Mouse (Mus musculus) urinary bladder, adult 18-20 months (tissue): ENCODE measurements around the gene Rnft2.

ENCODE experiments used
- DNase-seq, 2 experiments: peaks; one replicate each; pipeline ENCODE4 v3.0.0; 2022; ENCODE audit warnings: low spot score in 2 of 2, mixed read lengths in 2 of 2

Gene Rnft2

GRCm38 (mm10) chr5:118172078-118172723 lies 72.7 kb downstream of the Rnft2 start:
- DNase-seq, result peak in 1 of 2 experiments; percentile 16

DNA sequence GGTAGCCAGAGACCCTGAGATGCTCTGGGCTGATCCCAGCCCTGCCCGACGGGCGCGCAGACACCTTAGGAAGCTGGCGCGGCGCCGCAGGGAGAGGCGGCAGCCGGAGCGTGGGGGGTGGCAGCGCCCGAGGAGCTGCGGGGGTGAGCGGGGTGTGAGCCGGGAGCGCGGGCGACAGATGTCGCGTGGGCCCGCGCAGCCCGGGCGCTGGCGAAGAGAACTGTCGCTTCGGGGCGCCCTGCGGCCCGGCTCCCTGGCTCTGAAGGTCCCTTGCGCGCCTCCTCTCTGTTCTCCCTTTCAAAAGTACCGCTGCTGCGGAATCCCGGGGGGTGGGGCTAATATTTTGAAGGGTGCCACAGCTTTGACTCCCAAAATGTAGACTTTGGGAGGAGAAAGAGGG lies 73.3 kb downstream of the Rnft2 start:
- DNase-seq, result no peak

DNA sequence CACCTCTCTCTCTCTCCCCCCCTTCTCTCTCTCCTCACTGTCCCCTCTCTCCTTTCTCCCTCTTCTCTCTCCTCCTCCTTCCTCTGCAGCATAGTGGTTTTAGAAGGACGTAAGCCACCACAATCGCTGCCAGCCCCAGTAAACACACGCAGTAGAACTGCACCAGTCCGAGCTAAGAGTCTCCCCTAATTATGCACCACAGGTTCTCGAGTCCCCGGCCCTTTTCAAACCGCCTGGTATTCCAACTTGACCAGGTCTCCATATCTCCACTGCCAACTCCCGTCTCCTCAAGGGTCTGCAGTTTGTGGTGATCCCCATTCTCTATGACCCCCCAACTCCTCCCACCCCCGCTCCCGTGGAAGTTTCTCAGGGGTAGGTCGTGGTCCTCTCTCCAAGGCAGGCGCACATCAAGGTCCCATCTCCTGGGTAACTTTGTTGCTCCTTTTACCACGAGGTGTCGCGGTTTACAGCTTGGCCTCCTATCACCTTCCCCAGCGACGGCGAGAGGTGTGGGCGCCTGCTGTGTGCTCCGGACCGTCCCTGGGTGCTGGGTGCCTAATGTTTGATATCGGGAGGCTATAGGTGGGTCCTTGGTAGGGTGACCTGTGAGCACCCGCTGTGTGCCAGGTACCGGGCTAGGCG lies 73.9 kb downstream of the Rnft2 start:
- DNase-seq, result no peak

- DNase-seq, result no peak
Measured at GRCm38 (mm10) chr5:118169222-118170221, 75.4 kb downstream of the Rnft2 start.

DNA sequence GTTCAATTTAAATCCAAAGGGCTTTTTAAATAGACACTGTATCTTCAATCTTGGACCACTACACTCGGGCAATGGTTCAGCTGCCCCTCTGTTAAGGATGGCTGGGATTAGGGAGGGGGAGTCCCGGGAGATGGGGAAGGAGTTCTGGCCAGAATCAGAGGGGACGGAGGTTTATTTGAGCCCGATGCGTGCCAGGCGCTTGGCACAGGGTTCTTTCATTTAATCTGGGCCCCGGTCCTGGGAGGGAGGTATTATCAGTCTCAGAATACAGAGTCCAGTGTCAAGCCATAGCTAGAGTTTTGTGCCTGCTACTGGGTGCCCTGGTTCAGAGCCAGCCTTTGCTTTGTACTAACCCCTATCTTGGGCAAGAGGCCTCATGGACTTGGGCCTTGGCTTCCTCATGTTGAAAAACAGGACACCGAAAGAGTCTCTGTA lies 77.3 kb downstream of the Rnft2 start:
- no peak for DNase-seq

- DNase-seq, result no peak
Measured at GRCm38 (mm10) chr5:118165462-118165861, 79.5 kb downstream of the Rnft2 start.

DNA sequence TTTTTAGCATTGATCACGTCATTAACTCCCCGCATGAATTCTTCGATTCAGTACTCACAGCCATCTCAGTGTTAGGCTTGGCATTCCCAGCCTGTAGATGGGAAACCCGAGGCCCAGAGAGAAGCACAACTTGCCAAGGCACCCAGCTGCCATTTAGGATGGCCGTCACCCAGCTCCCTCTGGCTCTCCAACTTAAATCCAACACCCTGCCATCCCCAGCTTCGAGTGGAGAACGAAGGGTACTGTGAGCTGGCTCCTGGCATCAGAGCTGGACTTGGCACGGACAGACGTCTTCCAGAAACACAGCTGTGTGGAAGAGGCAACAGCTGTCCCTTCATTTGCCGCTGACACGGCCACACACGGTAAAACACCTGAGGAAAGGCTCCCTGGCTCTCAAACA lies 80.3 kb downstream of the Rnft2 start, which contains the start of gene Hrk:
Gene Hrk (plus strand): TSS at position 68 of the 400 bp plus-strand sequence.
- DNase-seq, result no peak

DNA sequence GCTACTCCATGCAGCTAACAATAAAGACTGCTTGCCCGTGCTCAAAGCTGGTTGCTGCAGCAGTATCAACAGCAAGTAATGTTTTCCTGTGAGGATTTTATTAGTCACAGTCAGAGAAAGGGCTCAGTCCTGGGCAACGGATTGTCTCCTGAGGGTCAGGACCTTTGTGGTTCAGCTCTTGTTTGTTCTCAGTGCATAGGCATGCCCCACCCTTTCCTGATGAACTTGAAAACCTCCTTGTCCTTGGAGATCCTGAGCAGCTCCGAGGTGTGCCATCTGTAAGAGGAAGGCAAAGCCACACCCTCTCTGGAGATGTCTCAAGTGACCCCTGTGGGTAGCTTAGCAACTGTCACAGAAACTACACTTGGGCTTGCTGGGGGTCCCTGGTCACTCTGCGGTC lies 84.2 kb downstream of the Rnft2 start:
- no peak for DNase-seq

DNA sequence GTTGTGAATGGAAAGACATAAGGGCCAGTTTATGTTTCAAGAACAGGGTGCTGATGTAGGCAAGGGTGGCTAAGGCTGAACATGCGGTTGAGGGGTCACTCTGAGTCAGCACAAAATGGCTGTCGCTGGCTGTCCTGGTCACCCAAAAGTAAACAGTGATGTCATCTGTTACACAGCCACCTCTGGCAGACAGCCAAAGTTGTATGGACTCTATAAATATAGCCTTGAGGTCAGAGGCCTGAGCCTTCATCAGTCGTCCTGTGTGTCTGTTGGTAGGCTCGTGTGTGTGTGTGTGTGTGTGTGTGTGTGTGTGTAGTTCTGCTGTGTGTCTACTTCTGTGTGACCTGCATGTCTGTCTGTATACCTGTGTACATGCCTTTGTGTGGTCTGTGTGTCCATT lies 87.9 kb downstream of the Rnft2 start:
- DNase-seq, result no peak

GRCm38 (mm10) chr5:118155565-118155947 lies 89.4 kb downstream of the Rnft2 start:
- no peak for DNase-seq

- peak; percentile 70 to 83 for DNase-seq
Measured at GRCm38 (mm10) chr5:118154839-118155564, 89.9 kb downstream of the Rnft2 start, which contains the start of gene Fbxw8. Gene Fbxw8 (minus strand): TSS chr5:118155464.

- no peak for DNase-seq
Measured at GRCm38 (mm10) chr5:118149711-118150110, 95.2 kb downstream of the Rnft2 start.

DNA sequence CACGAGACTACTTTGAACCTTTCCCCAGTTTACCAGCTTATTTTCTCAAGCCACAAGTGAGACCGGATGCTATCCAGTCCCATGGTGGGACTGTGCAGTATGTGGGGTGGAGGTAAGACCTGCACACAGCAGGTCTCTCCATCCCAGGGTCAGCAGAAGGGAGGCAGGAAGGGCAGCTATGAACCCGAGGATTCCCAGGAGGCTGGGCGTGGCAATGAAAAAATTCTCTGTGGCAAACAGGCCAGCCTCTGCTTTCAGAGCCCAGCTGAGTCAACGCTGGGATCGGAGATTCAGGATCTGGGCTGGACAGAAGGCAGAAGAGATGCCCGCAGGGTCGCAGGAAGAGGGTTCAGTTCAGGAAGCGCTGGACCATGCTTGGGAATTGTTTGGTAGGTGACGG lies 97.7 kb downstream of the Rnft2 start:
- no peak for DNase-seq

- DNase-seq, result no peak
Measured at GRCm38 (mm10) chr5:118145999-118146679, 98.8 kb downstream of the Rnft2 start.

DNA sequence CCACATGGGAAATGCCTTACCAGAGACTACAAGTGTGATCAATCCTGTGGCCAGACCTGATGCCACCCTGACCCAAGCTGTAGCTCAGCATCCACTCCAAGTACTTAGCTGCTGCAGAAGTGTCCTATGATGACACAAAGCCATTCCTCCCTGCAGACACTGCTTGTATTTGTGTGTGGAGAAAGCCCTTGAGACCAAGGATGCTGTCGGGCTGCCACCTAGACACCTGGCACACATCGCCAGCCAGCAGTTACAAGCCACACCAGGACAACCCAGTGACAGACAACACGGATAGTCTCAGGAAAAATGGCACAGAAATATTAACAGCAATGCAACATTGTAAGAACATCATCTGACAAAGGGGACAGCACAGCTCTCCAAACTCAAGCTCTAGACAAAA lies 99.5 kb downstream of the Rnft2 start:
- DNase-seq, result no peak

DNA sequence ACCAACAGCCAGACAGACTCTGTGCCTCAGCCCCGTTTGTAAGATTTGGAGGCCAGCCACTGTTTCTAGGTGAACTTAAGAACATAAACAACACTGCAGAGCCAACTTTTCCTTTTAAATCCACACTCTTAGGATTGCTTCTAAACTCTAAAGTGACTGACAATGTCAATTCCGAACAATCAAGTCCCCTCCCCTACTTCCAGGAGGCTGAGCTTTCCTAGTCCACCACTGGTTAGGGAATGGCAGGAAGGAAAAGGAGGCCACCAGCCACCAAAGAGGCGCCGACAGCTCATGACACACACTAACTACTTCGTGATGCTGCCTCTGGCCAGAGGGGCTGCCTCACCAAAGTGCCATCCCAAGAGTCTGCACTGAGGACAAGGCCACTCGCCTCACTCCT lies 100.1 kb downstream of the Rnft2 start:
- no peak for DNase-seq

DNA sequence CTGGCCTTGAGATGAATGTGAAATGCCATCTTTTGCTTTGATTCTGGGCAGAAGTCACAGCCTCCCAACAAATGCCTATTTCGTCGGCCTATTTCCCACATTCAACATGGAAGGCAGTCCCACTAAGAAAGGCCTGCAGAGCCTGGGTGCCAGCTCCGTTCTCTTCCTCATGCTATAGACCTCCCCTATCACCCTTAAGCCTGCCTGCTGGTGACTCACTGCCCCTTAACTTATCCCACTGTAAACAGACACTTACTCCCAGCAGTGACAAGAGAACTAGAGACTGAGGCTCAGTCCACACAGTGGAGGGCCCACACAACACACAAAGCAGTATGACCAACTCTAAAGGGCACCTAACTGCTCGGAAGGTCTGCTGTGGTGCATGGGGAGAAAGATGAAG lies 100.6 kb downstream of the Rnft2 start:
- no peak for DNase-seq

- DNase-seq, result peak in 1 of 2 experiments; percentile 20
Measured at GRCm38 (mm10) chr5:118143211-118144026, 101.5 kb downstream of the Rnft2 start.

DNA sequence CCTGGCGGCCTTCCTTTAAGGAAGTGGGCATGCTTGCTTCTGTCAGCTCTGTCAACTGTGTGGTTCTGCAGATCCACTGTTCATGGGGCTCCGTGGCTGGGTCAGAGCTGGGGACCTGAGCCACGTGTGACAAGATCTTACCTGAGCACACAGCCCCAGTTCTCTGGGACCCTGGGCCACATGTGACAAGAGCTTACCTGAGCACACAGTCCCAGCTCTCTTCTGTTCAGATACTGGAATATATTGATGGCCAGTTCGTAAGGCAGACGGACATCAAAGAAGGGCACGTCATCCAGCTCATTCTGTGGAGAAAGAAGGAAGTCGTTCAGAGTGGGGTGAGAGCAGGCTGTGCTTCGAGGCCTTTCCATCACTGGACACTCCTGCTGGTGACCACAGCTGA lies 102.4 kb downstream of the Rnft2 start:
- no peak for DNase-seq
